Mouse (Mus musculus) small intestine, adult 2 months (tissue): ENCODE measurements around the gene Ranbp3l.

Experiments
- CTCF ChIP-seq: fragments of 200-500 bp; IDR thresholded peaks from 2 replicates; pipeline ENCODE4 v1.5.1; 2012; ENCODE audit warnings: low read depth, mild to moderate bottlenecking, control low read depth, inconsistent platforms, low read length, moderate library complexity, mixed read lengths; ENCODE audit not compliant: insufficient replicate concordance, insufficient read length; ENCODE audit errors: extremely low read depth
- POLR2A ChIP-seq: fragments of 200-500 bp; IDR thresholded peaks from 2 replicates; pipeline ENCODE4 v1.6.1; 2012; ENCODE audit warnings: low read depth, mild to moderate bottlenecking, control low read depth, inconsistent platforms, low read length, moderate library complexity

GRCm38 (mm10) chr15:8968229-8968595 is 463 bp downstream of the Ranbp3l start:
- TF ChIP-seq POLR2A (no peak), CTCF (no peak)
